Mouse (Mus musculus) cerebellum, postnatal 4 days (tissue): ENCODE data around the gene Klhl10.

Experiments used
- DNase-seq, 2 experiments: peaks; one replicate each; pipeline ENCODE4 v3.0.0; 2022; ENCODE audit warnings: low spot score in 2 of 2, mixed read lengths in 1 of 2

Gene Klhl10

GRCm38 (mm10) chr11:100441797-100442196 is at the start of gene Klhl10, which contains the start of gene Nt5c3b:
Klhl10 (plus strand) TSS chr11:100441917.
Nt5c3b (minus strand) TSS chr11:100441808.
- DNase-seq, result no peak

GRCm38 (mm10) chr11:100392958-100393357 is 48.8 kb upstream of the Klhl10 start:
- DNase-seq, result no peak

GRCm38 (mm10) chr11:100393733-100394132 is 48.0 kb upstream of the Klhl10 start:
- no peak for DNase-seq

GRCm38 (mm10) chr11:100394353-100395074 is 47.2 kb upstream of the Klhl10 start:
- no peak for DNase-seq

- DNase-seq, result no peak
Observed at GRCm38 (mm10) chr11:100395200-100395599, 46.5 kb upstream of the Klhl10 start.

- no peak for DNase-seq
Observed at GRCm38 (mm10) chr11:100395861-100396631, 45.7 kb upstream of the Klhl10 start.

GRCm38 (mm10) chr11:100396886-100397599 is 44.7 kb upstream of the Klhl10 start:
- DNase-seq, result peak in 1 of 2 experiments; percentile 30

GRCm38 (mm10) chr11:100397600-100398389 is 43.9 kb upstream of the Klhl10 start, which contains the start of gene Jup:
Jup (minus strand) TSS chr11:100397763.
- DNase-seq, result peak; percentile 98 to 99

- no peak for DNase-seq
Observed at GRCm38 (mm10) chr11:100398517-100398916, 43.2 kb upstream of the Klhl10 start.

GRCm38 (mm10) chr11:100399320-100399719 is 42.4 kb upstream of the Klhl10 start:
- DNase-seq, result no peak

- no peak for DNase-seq
Observed at GRCm38 (mm10) chr11:100399727-100400538, 41.8 kb upstream of the Klhl10 start.

GRCm38 (mm10) chr11:100400842-100401241 is 40.9 kb upstream of the Klhl10 start:
- no peak for DNase-seq

- no peak for DNase-seq
Observed at GRCm38 (mm10) chr11:100402240-100402639, 39.5 kb upstream of the Klhl10 start.

- no peak for DNase-seq
Observed at GRCm38 (mm10) chr11:100402682-100403081, 39.0 kb upstream of the Klhl10 start.

- DNase-seq, result no peak
Observed at GRCm38 (mm10) chr11:100403445-100404134, 38.1 kb upstream of the Klhl10 start.

GRCm38 (mm10) chr11:100404456-100405074 is 37.2 kb upstream of the Klhl10 start:
- DNase-seq, result no peak

- no peak for DNase-seq
Observed at GRCm38 (mm10) chr11:100406273-100406672, 35.4 kb upstream of the Klhl10 start.

GRCm38 (mm10) chr11:100406995-100407705 is 34.6 kb upstream of the Klhl10 start:
- no peak for DNase-seq
